Mouse (Mus musculus) testis, adult 2 months (tissue): ENCODE results near the gene Fam71e1.

Experiments used
- CTCF ChIP-seq: fragments of 200-500 bp; IDR thresholded peaks from 2 replicates; pipeline ENCODE4 v1.5.1; 2012; ENCODE audit warnings: low read depth, mild to moderate bottlenecking, inconsistent platforms, low read length, moderate library complexity; ENCODE audit not compliant: control insufficient read depth, insufficient read depth, insufficient replicate concordance
- POLR2A ChIP-seq: fragments of 200-500 bp; IDR thresholded peaks from 2 replicates; pipeline ENCODE4 v1.6.1; 2012; ENCODE audit warnings: low read depth, mild to moderate bottlenecking, inconsistent platforms, low read length, moderate library complexity; ENCODE audit not compliant: control insufficient read depth

GRCm38 (mm10) chr7:44453256-44453655 is 43.1 kb upstream of the Fam71e1 start:
- no peak for TF ChIP-seq CTCF
- no peak for TF ChIP-seq POLR2A
